Mouse (Mus musculus): ENCODE results near the gene Lhx8.

The Lhx8 gene

GRCm38 (mm10) chr3:154330181-154331002 lies at the start of gene Lhx8:
Gene Lhx8 (minus strand): TSS chr3:154330659.
- no peak for DNase-seq (ENCODE audit: low spot score in 2 of 2)

- no peak for DNase-seq (ENCODE audit: low spot score in 2 of 2)
Measured at GRCm38 (mm10) chr3:154373536-154373935, 43.1 kb upstream of the Lhx8 start.

- no peak for DNase-seq (ENCODE audit: low spot score in 2 of 2)
Measured at GRCm38 (mm10) chr3:154372688-154373087, 42.2 kb upstream of the Lhx8 start.

GRCm38 (mm10) chr3:154367327-154367726 lies 36.9 kb upstream of the Lhx8 start:
- no peak for DNase-seq (ENCODE audit: low spot score in 2 of 2)

- DNase-seq (ENCODE audit: low spot score in 2 of 2), result no peak
Measured at GRCm38 (mm10) chr3:154364604-154365209, 34.2 kb upstream of the Lhx8 start.

GRCm38 (mm10) chr3:154363507-154363906 lies 33.0 kb upstream of the Lhx8 start:
- no peak for DNase-seq (ENCODE audit: low spot score in 2 of 2)

GRCm38 (mm10) chr3:154359231-154359630 lies 28.8 kb upstream of the Lhx8 start:
- DNase-seq (ENCODE audit: low spot score in 2 of 2), result no peak

- DNase-seq (ENCODE audit: low spot score in 2 of 2), result no peak
Measured at GRCm38 (mm10) chr3:154340294-154340914, 9.9 kb upstream of the Lhx8 start.

- DNase-seq (ENCODE audit: low spot score in 2 of 2), result no peak
Measured at GRCm38 (mm10) chr3:154339649-154340260, 9.3 kb upstream of the Lhx8 start.

GRCm38 (mm10) chr3:154334806-154335205 lies 4.3 kb upstream of the Lhx8 start:
- DNase-seq (ENCODE audit: low spot score in 2 of 2), result no peak

GRCm38 (mm10) chr3:154333401-154333999 lies 3.0 kb upstream of the Lhx8 start:
- DNase-seq (ENCODE audit: low spot score in 2 of 2), result no peak

GRCm38 (mm10) chr3:154332941-154333340 lies 2.5 kb upstream of the Lhx8 start:
- DNase-seq (ENCODE audit: low spot score in 2 of 2), result no peak

- DNase-seq (ENCODE audit: low spot score in 2 of 2), result no peak
Measured at GRCm38 (mm10) chr3:154332213-154332530, 1.7 kb upstream of the Lhx8 start.

- DNase-seq (ENCODE audit: low spot score in 2 of 2), result no peak
Measured at GRCm38 (mm10) chr3:154331506-154332212, 1.2 kb upstream of the Lhx8 start.

GRCm38 (mm10) chr3:154331003-154331340 lies 513 bp upstream of the Lhx8 start:
- DNase-seq (ENCODE audit: low spot score in 2 of 2), result no peak

GRCm38 (mm10) chr3:154329323-154330180 lies 907 bp downstream of the Lhx8 start:
- no peak for DNase-seq (ENCODE audit: low spot score in 2 of 2)

GRCm38 (mm10) chr3:154328721-154329322 lies 1.6 kb downstream of the Lhx8 start:
- no peak for DNase-seq (ENCODE audit: low spot score in 2 of 2)

- DNase-seq (ENCODE audit: low spot score in 2 of 2), result no peak
Measured at GRCm38 (mm10) chr3:154327883-154328720, 2.4 kb downstream of the Lhx8 start.

All from spleen, postnatal 4 days (tissue).